Mouse (Mus musculus) bone marrow macrophage, adult 2 months (primary cell): Measurements from ENCODE around the gene Nrtn. TPM values are rescaled to one million over a fixed set of nuclear protein-coding genes. Genes with fewer than 3 reads are reported as not detected.
A peak's percentile ranks its signal among the peaks of the same experiment; 100 is the strongest.

Experiments used
- H3K27ac ChIP-seq: 2 replicates; pipeline ENCODE4 v1.5.1; 2012; ENCODE audit warnings: low read depth, low read length; ENCODE audit not compliant: insufficient read depth
- H3K4me1 ChIP-seq: 2 replicates; pipeline ENCODE4 v1.6.1; 2012; ENCODE audit warnings: low read length; ENCODE audit not compliant: control insufficient read depth, insufficient read depth
- H3K4me3 ChIP-seq: 2 replicates; pipeline ENCODE4 v1.5.1; 2012; ENCODE audit warnings: mild to moderate bottlenecking, low read length, moderate library complexity; ENCODE audit not compliant: insufficient read depth
- CTCF ChIP-seq: IDR thresholded peaks from 2 replicates; pipeline ENCODE4 v1.5.1; 2012; ENCODE audit warnings: low read depth, mild to moderate bottlenecking, low read length, moderate library complexity
- POLR2A ChIP-seq: IDR thresholded peaks from 2 replicates; pipeline ENCODE4 v1.6.1; 2012; ENCODE audit warnings: mild to moderate bottlenecking, low read depth, low read length, borderline replicate concordance
- polyA plus RNA-seq: library from polyadenylated mRNA; stranded (reverse); fragments of >200 nt; gene quantifications from 2 replicates; pipeline ENCODE4 v1.2.4, GENCODE M21; 2012; ENCODE audit not compliant: missing spikeins, insufficient read depth, insufficient read length

The Nrtn gene
- 0.55 and 0.80 TPM in 2 replicates for polyA plus RNA-seq

DNA sequence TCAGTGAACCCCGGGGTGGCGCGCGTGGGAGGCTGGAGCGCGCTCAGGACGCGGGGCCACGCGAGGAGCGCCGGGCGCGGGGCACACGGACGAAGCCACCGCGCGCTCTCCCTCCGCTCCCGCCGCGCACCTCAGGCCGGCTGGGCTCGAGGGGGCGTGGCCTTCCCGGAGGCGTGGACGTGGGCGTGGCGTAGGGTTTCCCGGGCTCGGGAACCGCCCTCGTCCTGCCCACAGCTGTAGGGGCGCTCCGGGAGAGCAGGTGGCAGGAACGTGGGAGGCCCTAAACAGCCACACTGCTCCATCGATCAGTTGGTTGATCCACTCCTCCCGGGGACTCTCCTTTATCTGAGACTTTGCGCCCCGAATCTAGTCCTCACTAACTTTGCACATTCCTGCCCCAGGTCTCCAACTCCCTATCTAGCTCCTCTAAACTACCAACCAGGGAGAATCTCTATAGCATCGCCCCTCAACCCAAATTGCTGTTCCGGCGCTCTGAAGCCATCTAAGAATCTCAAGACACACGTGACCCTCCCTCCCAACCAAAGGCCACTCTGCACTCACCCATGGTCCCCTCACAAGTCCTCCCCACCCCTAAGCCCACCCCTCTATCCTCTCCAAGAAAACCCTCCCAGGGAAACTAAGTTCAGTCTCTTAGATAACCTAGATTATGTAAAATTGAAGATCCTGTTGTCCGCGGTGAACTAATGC, at the start of gene Nrtn:
Gene Nrtn (minus strand): TSS at position 115 of the 708 bp plus-strand sequence.
- Histone ChIP-seq H3K4me1 (peaks cover 2% of the 10 kb centered on the region; the same call in 1 of the 2 replicates), H3K27ac (no peak within 1 kb of the TSS), H3K4me3 (peak within 1 kb of the TSS; percentile 50)
- TF ChIP-seq CTCF (no peak), POLR2A (no peak)

DNA sequence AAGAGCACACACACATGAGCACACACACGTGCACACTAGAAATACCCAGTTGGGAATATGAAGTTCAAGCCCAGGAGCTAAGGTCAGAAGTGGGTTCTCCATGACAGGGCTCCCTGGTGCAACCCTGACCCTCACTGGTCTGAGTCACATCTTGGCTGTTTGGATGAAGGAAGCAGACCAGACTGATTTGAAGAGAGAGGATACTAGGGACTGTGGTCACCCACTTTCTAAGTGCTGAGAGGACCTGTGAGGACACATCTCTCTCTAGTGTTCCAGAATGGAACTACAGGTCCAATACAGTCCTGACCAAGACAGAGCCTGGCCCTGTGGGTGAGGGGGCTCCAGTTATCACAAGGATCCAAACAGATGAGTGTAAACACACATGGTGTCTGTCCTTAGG, 48.5 kb upstream of the Nrtn start:
- TF ChIP-seq POLR2A, result no peak
- TF ChIP-seq CTCF, result no peak
- no peak overlapping the region for H3K4me3 ChIP-seq
- no peak overlapping the region for H3K27ac ChIP-seq
- H3K4me1 ChIP-seq, result peaks cover 8% of the 10 kb centered on the region

DNA sequence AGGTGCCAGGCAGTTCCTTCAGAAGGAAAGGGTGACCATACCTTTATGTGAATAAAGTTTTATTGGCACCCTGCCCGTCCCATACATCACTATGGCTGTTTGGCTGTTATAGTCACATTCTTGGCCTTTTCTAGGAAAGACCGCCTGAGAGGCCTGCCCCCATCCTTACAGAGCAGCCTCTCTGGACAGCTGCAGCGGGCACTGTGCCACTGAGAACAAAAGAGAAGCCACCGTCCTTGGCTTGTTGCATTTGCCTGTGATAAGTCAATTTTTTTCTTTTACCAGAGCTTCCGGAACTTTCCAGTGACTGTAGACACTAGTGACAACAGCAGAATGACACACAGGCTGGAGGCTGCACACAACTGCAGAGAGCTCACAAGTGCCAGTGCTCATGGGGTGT, 47.6 kb upstream of the Nrtn start:
- Histone ChIP-seq H3K4me1 (peaks cover under 1% of the 10 kb centered on the region; the same call in 1 of the 2 replicates), H3K4me3 (no peak overlapping the region), H3K27ac (no peak overlapping the region)
- TF ChIP-seq CTCF (no peak), POLR2A (no peak)

DNA sequence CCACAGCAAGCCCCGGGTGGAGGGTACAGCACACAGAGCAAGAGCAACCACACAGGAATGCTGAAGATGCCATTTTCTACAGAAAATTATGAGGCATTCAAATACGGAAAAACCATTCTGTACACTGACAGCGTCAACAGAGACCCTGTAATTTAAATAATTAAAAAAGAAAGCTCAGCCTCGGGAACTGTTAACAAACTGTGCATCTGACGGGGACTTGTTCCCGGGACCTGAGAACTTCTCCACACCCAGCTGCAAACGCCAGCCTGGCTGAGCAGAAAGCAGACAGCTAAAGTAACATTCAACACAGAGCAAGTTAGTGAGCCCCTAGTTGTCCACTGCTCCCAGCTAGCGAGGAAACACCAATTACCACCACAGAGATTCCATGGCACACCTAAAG, 44.7 kb upstream of the Nrtn start:
- H3K4me3 ChIP-seq, result no peak overlapping the region
- no peaks in the 10 kb centered on the region for H3K4me1 ChIP-seq
- H3K27ac ChIP-seq, result no peak overlapping the region
- TF ChIP-seq POLR2A (no peak), CTCF (no peak)

DNA sequence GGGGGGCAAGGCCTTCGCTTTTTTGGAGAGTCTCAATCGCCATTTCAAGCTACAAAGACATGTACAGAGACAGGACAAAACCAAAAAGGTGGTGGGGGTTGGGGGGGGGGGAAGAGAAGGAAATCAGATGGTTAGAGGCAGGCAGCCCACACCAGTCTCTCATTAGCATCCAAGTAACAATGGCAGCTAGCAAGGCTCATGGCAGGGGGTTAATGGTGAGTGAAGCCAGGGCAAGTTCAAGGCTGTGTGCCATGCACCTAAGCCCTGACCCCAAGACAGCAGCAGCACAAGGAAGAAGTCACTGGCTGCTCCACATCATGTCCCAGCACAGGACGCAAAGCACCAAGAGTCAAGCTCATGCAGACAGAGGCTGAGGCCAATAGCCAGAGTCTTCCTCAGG, 41.9 kb upstream of the Nrtn start:
- Histone ChIP-seq H3K27ac (no peak overlapping the region), H3K4me3 (no peak overlapping the region), H3K4me1 (no peaks in the 10 kb centered on the region)
- TF ChIP-seq CTCF (no peak), POLR2A (no peak)

DNA sequence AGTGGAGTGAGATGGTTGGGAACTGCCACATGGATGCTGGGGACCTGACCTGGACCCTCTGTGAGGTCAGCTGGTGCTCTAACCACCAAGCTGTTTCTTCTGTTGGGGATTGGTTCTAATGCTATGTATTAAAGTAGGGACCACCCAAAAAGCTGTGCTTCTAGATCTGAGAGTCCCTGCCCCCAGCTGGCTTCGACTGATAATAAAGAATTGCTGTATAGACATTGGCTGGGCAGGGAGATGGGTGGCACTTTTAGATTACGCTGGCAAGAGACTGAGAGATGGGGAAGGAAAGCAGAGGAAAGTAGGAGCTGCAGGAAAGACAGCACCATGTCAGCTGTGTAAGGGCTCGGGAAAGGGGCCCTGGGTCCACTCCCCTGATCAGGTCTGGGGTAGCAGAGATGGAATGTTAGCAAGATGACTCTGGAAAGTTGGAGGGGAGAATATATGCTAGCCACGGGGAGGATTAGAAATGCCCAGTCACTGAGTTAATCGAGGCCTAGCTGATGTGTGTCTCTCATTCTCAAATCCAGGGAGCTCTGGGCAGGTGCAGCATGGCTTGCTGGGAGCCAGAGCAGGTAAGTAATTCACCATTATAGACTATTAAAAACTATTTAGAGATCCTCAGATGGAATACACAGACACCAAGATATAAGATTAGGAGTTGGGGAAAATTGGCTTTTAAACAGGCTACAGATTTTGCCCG, 36.4 kb upstream of the Nrtn start:
- Histone ChIP-seq H3K4me1 (no peaks in the 10 kb centered on the region), H3K4me3 (no peak overlapping the region), H3K27ac (no peak overlapping the region)
- no peak for TF ChIP-seq CTCF
- TF ChIP-seq POLR2A, result no peak

DNA sequence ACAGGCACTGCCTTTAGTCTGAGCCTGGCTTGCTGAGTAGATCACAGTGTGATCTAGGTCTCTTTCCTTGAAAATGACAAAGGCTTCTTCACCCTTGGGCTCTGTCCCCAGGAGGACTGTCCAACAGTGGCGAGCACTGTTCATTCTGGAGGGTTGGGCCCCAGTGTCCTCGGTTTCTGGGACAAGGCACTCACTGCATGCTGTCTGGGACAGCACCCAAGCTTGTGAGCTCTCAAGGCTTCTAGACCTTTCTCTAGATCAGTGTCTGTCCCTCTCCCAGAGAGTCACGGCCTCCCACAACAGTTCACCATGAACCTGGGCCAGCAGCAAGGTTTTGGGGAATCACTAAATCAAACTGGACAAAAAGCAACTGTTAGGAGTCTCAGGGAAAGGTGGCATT, 35.3 kb upstream of the Nrtn start:
- no peaks in the 10 kb centered on the region for H3K4me1 ChIP-seq
- no peak overlapping the region for H3K27ac ChIP-seq
- no peak for TF ChIP-seq CTCF
- TF ChIP-seq POLR2A, result no peak
- H3K4me3 ChIP-seq, result no peak overlapping the region

DNA sequence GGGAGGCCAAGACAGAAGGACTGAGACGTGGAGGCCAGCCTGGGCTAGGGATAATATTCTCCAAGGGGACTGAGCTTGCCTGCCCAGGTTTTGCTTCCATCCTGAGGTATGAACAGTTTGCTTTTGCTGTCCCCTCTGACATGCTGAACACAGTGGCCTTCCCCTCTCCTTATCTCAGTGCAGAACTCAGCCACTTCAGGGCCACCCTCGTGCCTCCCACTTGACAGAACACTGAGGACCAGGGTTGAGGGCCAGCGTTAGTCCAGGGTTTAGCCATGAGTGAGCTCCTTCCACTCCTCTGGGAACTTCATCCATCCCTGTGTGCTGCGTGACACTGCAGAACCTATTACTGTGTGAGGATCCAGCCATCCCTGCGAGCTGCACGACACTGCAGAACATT, 32.0 kb upstream of the Nrtn start:
- H3K27ac ChIP-seq, result no peak overlapping the region
- H3K4me1 ChIP-seq, result no peaks in the 10 kb centered on the region
- TF ChIP-seq CTCF (no peak), POLR2A (no peak)
- no peak overlapping the region for H3K4me3 ChIP-seq

DNA sequence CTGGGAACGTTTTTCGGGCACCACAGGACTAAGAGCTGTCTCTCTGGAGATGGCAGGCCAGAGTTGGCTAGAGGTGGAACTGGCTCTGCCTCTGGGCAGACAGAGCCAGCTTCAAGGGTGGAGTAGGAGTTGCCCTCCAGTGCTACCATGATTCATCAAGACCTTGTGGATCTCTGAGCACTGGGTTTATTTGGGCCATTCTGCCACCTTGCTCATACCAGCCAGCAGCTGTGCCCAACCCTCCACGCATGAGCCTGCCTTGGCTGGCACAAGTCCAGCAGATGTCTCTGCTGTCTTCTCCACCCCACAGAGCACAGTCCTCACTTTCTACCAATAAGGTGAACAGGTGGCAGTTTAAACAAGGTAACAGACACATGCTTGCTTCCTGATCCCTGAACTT, 31.6 kb upstream of the Nrtn start:
- no peak overlapping the region for H3K4me3 ChIP-seq
- H3K27ac ChIP-seq, result no peak overlapping the region
- TF ChIP-seq POLR2A (no peak), CTCF (no peak)
- H3K4me1 ChIP-seq, result no peaks in the 10 kb centered on the region

DNA sequence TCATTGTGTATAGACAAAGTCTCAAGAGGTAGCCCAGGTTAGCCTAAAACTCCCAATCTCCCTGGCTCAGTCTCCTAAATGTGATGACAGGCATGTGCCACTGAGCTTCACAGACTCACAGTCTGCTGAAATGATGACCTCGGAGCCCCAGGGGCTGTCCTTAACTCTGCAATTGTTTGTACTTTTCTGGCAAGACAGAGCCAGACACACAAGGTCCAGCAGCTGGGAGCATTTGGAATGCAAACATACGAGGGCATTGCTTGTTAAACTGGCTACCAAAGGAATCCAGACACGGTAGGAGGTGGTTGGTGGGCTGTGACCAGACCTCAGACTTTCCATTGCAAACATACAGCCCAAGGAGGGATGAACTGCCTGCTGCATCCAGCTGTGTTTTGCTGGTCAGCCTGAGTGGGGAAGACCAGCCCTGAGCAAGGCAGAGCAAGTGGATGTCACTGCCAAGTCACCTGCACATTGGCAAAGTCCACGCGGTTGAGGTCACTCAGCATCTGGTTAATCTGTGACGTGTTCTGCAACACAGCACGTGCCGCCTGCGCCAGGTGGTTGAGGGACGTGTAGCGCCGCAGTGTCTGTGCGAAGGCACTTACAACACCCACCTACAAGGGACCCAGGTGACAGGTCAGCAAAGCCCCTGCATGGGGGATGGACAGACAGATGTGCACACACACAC, 23.1 kb upstream of the Nrtn start:
- no peak overlapping the region for H3K4me3 ChIP-seq
- TF ChIP-seq CTCF (no peak), POLR2A (no peak)
- H3K4me1 ChIP-seq, result peaks cover 9% of the 10 kb centered on the region
- no peak overlapping the region for H3K27ac ChIP-seq
